Mouse (Mus musculus): ENCODE measurements around the gene A930033H14Rik. TPM values are rescaled to one million over a fixed set of nuclear protein-coding genes. Genes with fewer than 3 reads are reported as not detected.

Gene A930033H14Rik
- polyA plus RNA-seq (2016; fragmentation: Nextera tagmentation; extraction: Ambion mirVana), result 1.0 and 1.1 TPM in 2 replicates

GRCm38 (mm10) chr10:69212542-69213440 is at the start of gene A930033H14Rik:
A930033H14Rik (minus strand) TSS chr10:69213098.
- H3K4me3 ChIP-seq, result peak within 1 kb of the TSS; percentile 89
- under 1% methylated on average over 82 of the region's 84 CpGs for WGBS
- peaks cover 7% of the 10 kb centered on the region for H3K9me3 ChIP-seq (replicated peaks)
- H3K27me3 ChIP-seq (ENCODE audit: low read depth, poor library complexity, severe bottlenecking), result no peaks in the 10 kb centered on the region
- peaks cover 28% of the 10 kb centered on the region for H3K36me3 ChIP-seq
- DNase-seq (ENCODE audit: low spot score), result peak; percentile 83
- peak within 1 kb of the TSS; percentile 98 for H3K27ac ChIP-seq (replicated peaks)
- H3K4me1 ChIP-seq, result peaks cover 25% of the 10 kb centered on the region

- Histone ChIP-seq H3K9me3 (replicated peaks) (no peaks in the 10 kb centered on the region), H3K27me3 (ENCODE audit: low read depth, poor library complexity, severe bottlenecking) (no peaks in the 10 kb centered on the region), H3K36me3 (peaks cover 7% of the 10 kb centered on the region), H3K4me3 (no peak overlapping the region), H3K4me1 (peaks cover 27% of the 10 kb centered on the region), H3K27ac (replicated peaks) (no peak overlapping the region)
- WGBS, result 86% methylated on average over 8 of the region's 8 CpGs
- DNase-seq (ENCODE audit: low spot score), result no peak
These were observed 47.0 kb upstream of the A930033H14Rik start for GRCm38 (mm10) chr10:69259929-69260328.

GRCm38 (mm10) chr10:69259161-69259560 is 46.3 kb upstream of the A930033H14Rik start:
- H3K4me1 ChIP-seq, result peaks cover 33% of the 10 kb centered on the region
- no peaks in the 10 kb centered on the region for H3K27me3 ChIP-seq (ENCODE audit: low read depth, poor library complexity, severe bottlenecking)
- H3K27ac ChIP-seq (replicated peaks), result no peak overlapping the region
- H3K4me3 ChIP-seq, result no peak overlapping the region
- DNase-seq (ENCODE audit: low spot score), result no peak
- H3K36me3 ChIP-seq, result peaks cover 7% of the 10 kb centered on the region
- 69% methylated on average over 2 of the region's 2 CpGs for WGBS
- H3K9me3 ChIP-seq (replicated peaks), result no peaks in the 10 kb centered on the region

- WGBS, result 86% methylated on average over 9 of the region's 9 CpGs
- no peak overlapping the region for H3K27ac ChIP-seq (replicated peaks)
- H3K36me3 ChIP-seq, result peaks cover 7% of the 10 kb centered on the region
- H3K4me1 ChIP-seq, result peaks cover 33% of the 10 kb centered on the region
- no peaks in the 10 kb centered on the region for H3K9me3 ChIP-seq (replicated peaks)
- no peaks in the 10 kb centered on the region for H3K27me3 ChIP-seq (ENCODE audit: low read depth, poor library complexity, severe bottlenecking)
- DNase-seq (ENCODE audit: low spot score), result no peak
- no peak overlapping the region for H3K4me3 ChIP-seq
These were observed 45.7 kb upstream of the A930033H14Rik start for GRCm38 (mm10) chr10:69258588-69258987.

- peaks cover 7% of the 10 kb centered on the region for H3K36me3 ChIP-seq
- DNase-seq (ENCODE audit: low spot score), result no peak
- no peaks in the 10 kb centered on the region for H3K9me3 ChIP-seq (replicated peaks)
- 84% methylated on average over 6 of the region's 6 CpGs for WGBS
- peaks cover 34% of the 10 kb centered on the region for H3K4me1 ChIP-seq
- H3K27me3 ChIP-seq (ENCODE audit: low read depth, poor library complexity, severe bottlenecking), result no peaks in the 10 kb centered on the region
- no peak overlapping the region for H3K27ac ChIP-seq (replicated peaks)
- no peak overlapping the region for H3K4me3 ChIP-seq
These were observed 44.8 kb upstream of the A930033H14Rik start for GRCm38 (mm10) chr10:69257592-69258133.

- H3K27ac ChIP-seq (replicated peaks), result no peak overlapping the region
- H3K27me3 ChIP-seq (ENCODE audit: low read depth, poor library complexity, severe bottlenecking), result no peaks in the 10 kb centered on the region
- H3K36me3 ChIP-seq, result peaks cover 15% of the 10 kb centered on the region
- peaks cover 37% of the 10 kb centered on the region for H3K4me1 ChIP-seq
- DNase-seq (ENCODE audit: low spot score), result no peak
- 70% methylated on average over 5 of the region's 5 CpGs for WGBS
- no peak overlapping the region for H3K4me3 ChIP-seq
- no peaks in the 10 kb centered on the region for H3K9me3 ChIP-seq (replicated peaks)
These were observed 42.7 kb upstream of the A930033H14Rik start for GRCm38 (mm10) chr10:69255594-69255993.

GRCm38 (mm10) chr10:69254390-69254847 is 41.5 kb upstream of the A930033H14Rik start:
- H3K36me3 ChIP-seq, result peaks cover 20% of the 10 kb centered on the region
- no peaks in the 10 kb centered on the region for H3K27me3 ChIP-seq (ENCODE audit: low read depth, poor library complexity, severe bottlenecking)
- WGBS, result 16% methylated on average over 8 of the region's 8 CpGs
- no peaks in the 10 kb centered on the region for H3K9me3 ChIP-seq (replicated peaks)
- peaks cover 37% of the 10 kb centered on the region for H3K4me1 ChIP-seq
- DNase-seq (ENCODE audit: low spot score), result peak; percentile 82
- H3K4me3 ChIP-seq, result peak overlapping the region; percentile 16
- peak overlapping the region; percentile 73 for H3K27ac ChIP-seq (replicated peaks)

GRCm38 (mm10) chr10:69253686-69254080 is 40.8 kb upstream of the A930033H14Rik start:
- Histone ChIP-seq H3K4me1 (peaks cover 34% of the 10 kb centered on the region), H3K27me3 (ENCODE audit: low read depth, poor library complexity, severe bottlenecking) (no peaks in the 10 kb centered on the region), H3K27ac (replicated peaks) (peak overlapping the region; percentile 73), H3K4me3 (no peak overlapping the region), H3K9me3 (replicated peaks) (no peaks in the 10 kb centered on the region), H3K36me3 (peaks cover 24% of the 10 kb centered on the region)
- no peak for DNase-seq (ENCODE audit: low spot score)
- 77% methylated on average over 5 of the region's 5 CpGs for WGBS

- no peak for DNase-seq (ENCODE audit: low spot score)
These were observed 40.3 kb upstream of the A930033H14Rik start for GRCm38 (mm10) chr10:69253075-69253685.

GRCm38 (mm10) chr10:69252112-69253074 is 39.5 kb upstream of the A930033H14Rik start:
- H3K36me3 ChIP-seq, result peaks cover 26% of the 10 kb centered on the region
- H3K4me3 ChIP-seq, result no peak overlapping the region
- peaks cover 34% of the 10 kb centered on the region for H3K4me1 ChIP-seq
- H3K27ac ChIP-seq (replicated peaks), result no peak overlapping the region; the same call in 1 of the 2 replicates
- no peaks in the 10 kb centered on the region for H3K9me3 ChIP-seq (replicated peaks)
- H3K27me3 ChIP-seq (ENCODE audit: low read depth, poor library complexity, severe bottlenecking), result no peaks in the 10 kb centered on the region
- DNase-seq (ENCODE audit: low spot score), result no peak
- 94% methylated on average over 17 of the region's 17 CpGs for WGBS

More at GRCm38 (mm10) chr10:69253075-69253685, 40.3 kb upstream of the A930033H14Rik start:
- Histone ChIP-seq H3K36me3 (peaks cover 26% of the 10 kb centered on the region), H3K4me3 (no peak overlapping the region), H3K27ac (replicated peaks) (peak overlapping the region; percentile 73; the same call in 1 of the 2 replicates), H3K27me3 (ENCODE audit: low read depth, poor library complexity, severe bottlenecking) (no peaks in the 10 kb centered on the region), H3K9me3 (replicated peaks) (no peaks in the 10 kb centered on the region), H3K4me1 (peaks cover 34% of the 10 kb centered on the region)
- 64% methylated on average over 5 of the region's 5 CpGs for WGBS

GRCm38 (mm10) chr10:69251254-69251653 is 38.4 kb upstream of the A930033H14Rik start:
- no peak for DNase-seq (ENCODE audit: low spot score)
- no peaks in the 10 kb centered on the region for H3K27me3 ChIP-seq (ENCODE audit: low read depth, poor library complexity, severe bottlenecking)
- no peaks in the 10 kb centered on the region for H3K9me3 ChIP-seq (replicated peaks)
- 84% methylated on average over 6 of the region's 6 CpGs for WGBS
- peaks cover 26% of the 10 kb centered on the region for H3K36me3 ChIP-seq
- no peak overlapping the region for H3K4me3 ChIP-seq
- H3K4me1 ChIP-seq, result peaks cover 34% of the 10 kb centered on the region
- H3K27ac ChIP-seq (replicated peaks), result no peak overlapping the region
